Mouse (Mus musculus) C2C12 (cell line): Measurements from ENCODE around the gene Cbx3.

Experiments
- CTCF ChIP-seq: IDR thresholded peaks from one replicate; pipeline ENCODE4 v1.5.1; 2011; ENCODE audit not compliant: control insufficient read depth, insufficient read depth, insufficient read length
- USF1 ChIP-seq: IDR thresholded peaks from one replicate; pipeline ENCODE4 v1.6.1; 2011; ENCODE audit warnings: low read depth, mild to moderate bottlenecking, control low read depth, moderate library complexity

GRCm38 (mm10) chr6:51458925-51459312 lies 11.2 kb upstream of the Cbx3 start:
- TF ChIP-seq CTCF (no peak), USF1 (no peak)
